Mouse (Mus musculus): Measurements from ENCODE around the gene Gpr27.

DNA sequence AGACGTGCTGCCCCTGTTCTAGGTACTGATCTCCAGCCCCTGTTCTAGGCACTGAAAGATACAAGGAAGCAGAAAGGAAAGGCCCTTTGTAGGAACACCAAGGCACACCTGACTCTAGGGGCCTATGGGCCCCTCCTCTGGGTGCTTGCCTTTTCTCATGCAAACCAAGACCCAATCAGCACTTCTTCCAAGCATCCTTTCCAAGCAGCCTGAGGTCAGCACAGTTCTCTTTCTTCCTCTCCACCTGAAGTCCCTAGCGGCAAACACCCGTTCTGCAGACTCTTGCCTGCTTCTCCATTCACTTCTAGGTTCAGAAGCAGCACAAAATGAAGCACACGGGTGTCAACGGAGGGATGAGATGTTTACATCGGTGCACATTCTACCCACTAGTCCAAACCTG is 22.7 kb downstream of the Gpr27 start:
- no peak for TF ChIP-seq CTCF (IDR thresholded peaks at IDR 0.05; ENCODE audit: low read depth)
- no peak for TF ChIP-seq EP300 (IDR thresholded peaks at IDR 0.05; ENCODE audit: low read depth)
